Mouse (Mus musculus) olfactory bulb, adult 2 months (tissue): Measurements from ENCODE around the gene Zfp385a.

Experiments
- CTCF ChIP-seq: fragments of 200-500 bp; IDR thresholded peaks from 2 replicates; pipeline ENCODE4 v1.5.1; 2012; ENCODE audit warnings: low read depth, mild to moderate bottlenecking, low read length, moderate library complexity; ENCODE audit not compliant: insufficient read depth
- POLR2A ChIP-seq: fragments of 200-500 bp; IDR thresholded peaks from 2 replicates; pipeline ENCODE4 v1.6.1; 2012; ENCODE audit warnings: mild to moderate bottlenecking, low read depth, low read length, moderate library complexity; ENCODE audit not compliant: insufficient read depth

GRCm38 (mm10) chr15:103375112-103375800, 35.4 kb upstream of the Zfp385a start:
- TF ChIP-seq POLR2A (no peak), CTCF (no peak)
